Mouse (Mus musculus) ES-Bruce4 (cell line): ENCODE data around the gene Guca1a.

Source experiments
- CTCF ChIP-seq: IDR thresholded peaks from one replicate; pipeline ENCODE4 v1.8.1; 2011; ENCODE audit warnings: low read depth, low read length
- EP300 ChIP-seq: IDR thresholded peaks from 2 replicates; pipeline ENCODE4 v1.6.1; 2011; ENCODE audit warnings: low read depth, low read length; ENCODE audit not compliant: insufficient read depth
- POLR2A ChIP-seq: IDR thresholded peaks from one replicate; pipeline ENCODE4 v1.8.1; 2011; ENCODE audit warnings: low read length; ENCODE audit not compliant: insufficient read depth

DNA sequence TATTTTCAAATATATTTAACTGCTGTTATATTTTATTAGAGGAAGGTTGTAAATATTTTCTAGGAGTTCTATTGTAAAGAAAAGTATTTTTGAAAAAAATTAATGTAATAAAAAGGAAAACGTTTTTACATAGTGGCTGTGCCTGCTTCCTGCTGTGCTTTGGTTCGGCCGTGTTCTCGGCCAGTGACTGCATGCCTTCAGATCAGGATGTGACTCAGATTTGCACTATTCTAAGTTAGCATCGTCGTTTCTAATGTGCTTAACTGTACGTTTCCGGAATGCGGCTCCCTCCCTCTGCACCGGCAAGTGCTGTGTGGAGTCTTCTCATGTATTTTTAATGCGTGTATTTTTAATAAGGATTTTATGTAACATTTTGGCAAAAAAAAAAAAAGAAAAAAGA is 39.0 kb downstream of the Guca1a start:
- TF ChIP-seq CTCF (no peak), POLR2A (no peak), EP300 (no peak)
